In the genomic region with DNA sequence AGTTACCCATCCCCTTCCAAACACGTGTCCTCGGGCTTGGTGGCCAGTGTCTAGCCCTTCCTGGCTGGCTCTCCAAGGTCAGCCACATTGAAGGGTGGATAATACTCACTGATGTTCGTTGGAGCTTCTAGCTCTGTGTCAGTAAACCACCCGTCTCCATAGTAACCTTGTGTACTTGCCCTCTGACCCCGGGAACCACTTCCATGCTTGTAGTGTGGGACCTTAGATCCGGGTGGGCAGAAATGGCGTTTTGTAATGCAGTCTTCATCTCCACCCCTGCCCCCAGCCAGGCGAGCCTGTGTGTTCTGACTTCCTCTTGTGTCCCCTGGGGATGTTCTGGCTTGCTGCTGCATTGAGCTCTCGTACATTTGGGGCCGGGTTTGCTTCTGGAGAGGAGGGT, we compare ENCODE assay signal across 8 mouse cellular contexts. TPM values are rescaled to one million over a fixed set of nuclear protein-coding genes. Genes with fewer than 3 reads are reported as not detected.
A peak's percentile ranks its signal among the peaks of the same experiment; 100 is the strongest.
DNase-seq lines count a peak whose midpoint lies in the region; ATAC-seq and TF ChIP-seq lines count a peak whose summit lies in the region.

No protein-coding gene starts in this region.

- no peak for TF ChIP-seq CTCF in intestine, postnatal 0 days (IDR thresholded peaks at IDR 0.05; ENCODE audit: low read depth)

- DNase-seq in kidney, postnatal 14 days: peak; percentile 65
- DNase-seq in left cerebral cortex, adult 18-20 months (ENCODE audit: low spot score in 2 of 2): no peak
- no peak for DNase-seq in ovary, postnatal 36 days (ENCODE audit: low spot score)

- H3K9me3 ChIP-seq in intestine, embryonic 15.5 days: no peaks in the 10 kb centered on the region
- no peaks in the 10 kb centered on the region for H3K9me3 ChIP-seq in intestine, postnatal 0 days (ENCODE audit: control insufficient read depth)
- H3K9me3 ChIP-seq in neural tube, embryonic 13.5 days: no peaks in the 10 kb centered on the region

- H3K4me1 ChIP-seq in intestine, embryonic 15.5 days (replicated peaks): peaks cover 58% of the 10 kb centered on the region
- peaks cover 7% of the 10 kb centered on the region for H3K4me1 ChIP-seq in intestine, postnatal 0 days (replicated peaks; ENCODE audit: control insufficient read depth, insufficient read depth, low read length)
- H3K4me1 ChIP-seq in neural tube, embryonic 13.5 days (replicated peaks): peaks cover 57% of the 10 kb centered on the region

- no peak overlapping the region for H3K4me3 ChIP-seq in intestine, embryonic 15.5 days (replicated peaks)
- no peak overlapping the region for H3K4me3 ChIP-seq in intestine, postnatal 0 days (ENCODE audit: low read depth, low read length)
- no peak overlapping the region for H3K4me3 ChIP-seq in neural tube, embryonic 13.5 days

- no peaks in the 10 kb centered on the region for H3K27me3 ChIP-seq in intestine, embryonic 15.5 days (replicated peaks)
- H3K27me3 ChIP-seq in intestine, postnatal 0 days (replicated peaks; ENCODE audit: control insufficient read depth, insufficient read depth, low read length): no peaks in the 10 kb centered on the region
- H3K27me3 ChIP-seq in neural tube, embryonic 13.5 days: no peaks in the 10 kb centered on the region

- H3K36me3 ChIP-seq in intestine, embryonic 15.5 days: no peaks in the 10 kb centered on the region
- H3K36me3 ChIP-seq in intestine, postnatal 0 days (ENCODE audit: control insufficient read depth, insufficient read depth): peaks cover 3% of the 10 kb centered on the region; the same call in 1 of the 2 replicates
- peaks cover 12% of the 10 kb centered on the region for H3K36me3 ChIP-seq in neural tube, embryonic 13.5 days

- WGBS in intestine, embryonic 15.5 days: 20% methylated on average over 10 of the region's 10 CpGs
- 28% methylated on average over 10 of the region's 10 CpGs for WGBS in intestine, postnatal 0 days
- 24% methylated on average over 10 of the region's 10 CpGs for WGBS in neural tube, embryonic 13.5 days

- peak overlapping the region; percentile 22; the same call in 1 of the 2 replicates for H3K27ac ChIP-seq in intestine, embryonic 15.5 days
- H3K27ac ChIP-seq in intestine, postnatal 0 days (ENCODE audit: low read depth, low read length): no peak overlapping the region
- H3K27ac ChIP-seq in neural tube, embryonic 13.5 days (replicated peaks): 0 out of 2 replicates have a peak overlapping the region, but pooled peaks have one; percentile 13

- no peak overlapping the region for H3K9ac ChIP-seq in intestine, embryonic 15.5 days
- H3K9ac ChIP-seq in intestine, postnatal 0 days (ENCODE audit: low read depth, low read length): no peak overlapping the region
- H3K9ac ChIP-seq in neural tube, embryonic 13.5 days: 0 out of 2 replicates have a peak overlapping the region, but pooled peaks have one; percentile 31

- H3K4me2 ChIP-seq in intestine, embryonic 15.5 days (replicated peaks): 0 out of 2 replicates have a peak overlapping the region, but pooled peaks have one; percentile 3
- H3K4me2 ChIP-seq in intestine, postnatal 0 days (replicated peaks; ENCODE audit: low read depth): no peak overlapping the region
- H3K4me2 ChIP-seq in neural tube, embryonic 13.5 days: no peak overlapping the region

- no peak for ATAC-seq in intestine, embryonic 15.5 days
- no peak for ATAC-seq in intestine, postnatal 0 days
- peak; percentile 56 for ATAC-seq in granulocyte monocyte progenitor cell, adult 5-6 weeks (replicated peaks; ENCODE audit: poor library complexity, severe bottlenecking)
- no peak for ATAC-seq in neural tube, embryonic 13.5 days (ENCODE audit: low read depth)
- ATAC-seq in frontal cortex, adult (ENCODE audit: low TSS enrichment): no peak

RNA-seq across cellular contexts. Expression of gene Fam222a, which starts 28.8 kb away (rescaled TPM):
- 5.1 and 6.2 TPM in 2 replicates for polyA plus RNA-seq in intestine, embryonic 15.5 days (2015; fragmentation: Nextera tagmentation; extraction: Ambion mirVana)
- polyA plus RNA-seq in intestine, postnatal 0 days (2015; fragmentation: Nextera tagmentation; extraction: Ambion mirVana): 2.3 and 3.2 TPM in 2 replicates
- total RNA-seq in granulocyte monocyte progenitor cell, adult 5-6 weeks (2014; fragmentation: Nextera tagmentation): 0.34 and 2.0 TPM in 2 replicates
- total RNA-seq in granulocyte monocyte progenitor cell, adult 5-6 weeks (2017): not detected in 2 replicates
- polyA plus RNA-seq in neural tube, embryonic 13.5 days (2015; fragmentation: Nextera tagmentation; extraction: Ambion mirVana): 6.1 and 6.8 TPM in 2 replicates
- 10 to 100 TPM; 10.9 to 11.0 TPM for total RNA-seq in left cerebral cortex, adult 18-20 months (2021)
